Mouse (Mus musculus): ENCODE measurements around the gene Setd3. TPM values are rescaled to one million over a fixed set of nuclear protein-coding genes. Genes with fewer than 3 reads are reported as not detected.

The Setd3 gene
- total and polyA plus RNA-seq, 3 experiments = 40.1 to 59.9 TPM; not detected in 1

GRCm38 (mm10) chr12:108181716-108182115, 2.6 kb upstream of the Setd3 start:
- H3K4me1 ChIP-seq (ENCODE audit: control insufficient read depth in 1 of 2, insufficient read depth in 2 of 2, low read length in 2 of 2) = peaks cover 3 to 4% of the 10 kb centered on the region in 2 experiments; a peak in 1 of 4 replicates
- H3K36me3 ChIP-seq (ENCODE audit: control insufficient read depth in 1 of 2, insufficient read depth in 2 of 2, low read length in 2 of 2) = peaks cover 14 to 21% of the 10 kb centered on the region in 2 experiments
- no peak for DNase-seq (ENCODE audit: low read depth, low spot score)
- TF ChIP-seq ETS1 (IDR thresholded peaks at IDR 0.05; ENCODE audit: low read depth, low read length) = no peak
- no peak for TF ChIP-seq POLR2AphosphoS2 (IDR thresholded peaks at IDR 0.05; ENCODE audit: low read length)
- TF ChIP-seq UBTF (IDR thresholded peaks at IDR 0.05; ENCODE audit: borderline replicate concordance, insufficient read depth, low read depth, low read length) = no peak
- no peak for TF ChIP-seq RAD21 (IDR thresholded peaks at IDR 0.05; ENCODE audit: low read depth, low read length)
- no peak for TF ChIP-seq USF1 (IDR thresholded peaks at IDR 0.05; ENCODE audit: low read depth, low read length)
- TF ChIP-seq EP300 (IDR thresholded peaks at IDR 0.05; ENCODE audit: low read depth in 1 of 2, low read length in 2 of 2) = no peak
- no peak for TF ChIP-seq ZKSCAN1 (IDR thresholded peaks at IDR 0.05; ENCODE audit: low read depth, low read length)
- H3K9ac ChIP-seq (ENCODE audit: control insufficient read depth, low read depth, low read length, poor library complexity, severe bottlenecking) = no peak overlapping the region
- no peaks in the 10 kb centered on the region for H3K9me3 ChIP-seq (replicated peaks; ENCODE audit: insufficient read depth, low read length)
- no peak overlapping the region for H3K27ac ChIP-seq (ENCODE audit: control insufficient read depth, low read depth, low read length)
- H3K4me3 ChIP-seq (ENCODE audit: control insufficient read depth in 1 of 2, insufficient read depth in 1 of 2, low read depth in 2 of 2, low read length in 2 of 2) = no peak overlapping the region
- peaks cover 37% of the 10 kb centered on the region for H3K79me2 ChIP-seq (ENCODE audit: control insufficient read depth, insufficient read depth, low read length, poor library complexity)
- H3K27me3 ChIP-seq (ENCODE audit: control insufficient read depth in 1 of 2, insufficient read depth in 2 of 2, low read length in 2 of 2) = no peaks in the 10 kb centered on the region

GRCm38 (mm10) chr12:108179321-108180266, 480 bp upstream of the Setd3 start, which contains the start of gene Ccnk:
Gene Ccnk (plus strand): TSS chr12:108179579.
- Histone ChIP-seq H3K27ac (ENCODE audit: control insufficient read depth, low read depth, low read length) (peak within 1 kb of the TSS; percentile 59), H3K79me2 (ENCODE audit: control insufficient read depth, insufficient read depth, low read length, poor library complexity) (peaks cover 48% of the 10 kb centered on the region), H3K9ac (ENCODE audit: control insufficient read depth, low read depth, low read length, poor library complexity, severe bottlenecking) (peak within 1 kb of the TSS; percentile 92), H3K4me1 (ENCODE audit: control insufficient read depth in 1 of 2, insufficient read depth in 2 of 2, low read length in 2 of 2) (peaks cover 6 to 7% of the 10 kb centered on the region in 2 experiments; a peak in 2 of 4 replicates), H3K4me3 (ENCODE audit: control insufficient read depth in 1 of 2, insufficient read depth in 1 of 2, low read depth in 2 of 2, low read length in 2 of 2) (peak within 1 kb of the TSS; percentile 98 to 99), H3K9me3 (replicated peaks; ENCODE audit: insufficient read depth, low read length) (no peaks in the 10 kb centered on the region), H3K36me3 (ENCODE audit: control insufficient read depth in 1 of 2, insufficient read depth in 2 of 2, low read length in 2 of 2) (peaks cover 9 to 27% of the 10 kb centered on the region in 2 experiments), H3K27me3 (ENCODE audit: control insufficient read depth in 1 of 2, insufficient read depth in 2 of 2, low read length in 2 of 2) (no peaks in the 10 kb centered on the region)
- peak; percentile 94 for TF ChIP-seq SIN3A (IDR thresholded peaks at IDR 0.05; ENCODE audit: low read length)
- no peak for TF ChIP-seq UBTF (IDR thresholded peaks at IDR 0.05; ENCODE audit: borderline replicate concordance, insufficient read depth, low read depth, low read length)
- TF ChIP-seq MAX (IDR thresholded peaks at IDR 0.05; ENCODE audit: low read length) = no peak
- TF ChIP-seq MYC (IDR thresholded peaks at IDR 0.05; ENCODE audit: low read depth, low read length) = 0 out of 2 replicates have a peak, but pooled peaks have one; percentile 49
- TF ChIP-seq TBP (IDR thresholded peaks at IDR 0.05; ENCODE audit: low read depth, low read length) = peak; percentile 94
- peak; percentile 33; the same call in 1 of the 2 replicates for TF ChIP-seq MAZ (IDR thresholded peaks at IDR 0.05; ENCODE audit: low read depth, low read length)
- 0 out of 2 replicates have a peak, but pooled peaks have one; percentile 38 for TF ChIP-seq ETS1 (IDR thresholded peaks at IDR 0.05; ENCODE audit: low read depth, low read length)
- peak; percentile 99 for TF ChIP-seq ZNF384 (IDR thresholded peaks at IDR 0.05; ENCODE audit: low read depth, low read length)
- TF ChIP-seq NELFE (IDR thresholded peaks at IDR 0.05; ENCODE audit: low read depth, low read length) = peak; percentile 78
- TF ChIP-seq POLR2AphosphoS2 (IDR thresholded peaks at IDR 0.05; ENCODE audit: low read length) = peak; percentile 75
- peak; percentile 81 for TF ChIP-seq MXI1 (IDR thresholded peaks at IDR 0.05; ENCODE audit: low read depth, low read length)
- peak; percentile 61 for TF ChIP-seq KAT2A (conservative IDR thresholded peaks at IDR 0.05; ENCODE audit: low read depth, low read length)
- TF ChIP-seq BHLHE40 (IDR thresholded peaks at IDR 0.05; ENCODE audit: borderline replicate concordance, low read depth, low read length) = peak; percentile 47; the same call in 1 of the 2 replicates
- TF ChIP-seq HCFC1 (IDR thresholded peaks at IDR 0.05; ENCODE audit: low read depth, low read length) = peak; percentile 91
- TF ChIP-seq TCF12 (IDR thresholded peaks at IDR 0.05; ENCODE audit: low read depth, low read length) = no peak; the same call in none of the 2 replicates
- TF ChIP-seq CHD2 (IDR thresholded peaks at IDR 0.05; ENCODE audit: low read length) = peak; percentile 53
- peak; percentile 60 to 84 for TF ChIP-seq POLR2A (IDR thresholded peaks at IDR 0.05; ENCODE audit: control insufficient read depth in 1 of 2, insufficient read depth in 1 of 2, low read depth in 1 of 2, low read length in 2 of 2, poor library complexity in 1 of 2)
- no peak for TF ChIP-seq TAL1 (IDR thresholded peaks at IDR 0.05; ENCODE audit: low read length)
- peak; percentile 39 for TF ChIP-seq ELF1 (IDR thresholded peaks at IDR 0.05; ENCODE audit: low read depth, low read length)
- TF ChIP-seq MYB (IDR thresholded peaks at IDR 0.05; ENCODE audit: low read depth, low read length) = peak; percentile 79
- TF ChIP-seq USF1 (IDR thresholded peaks at IDR 0.05; ENCODE audit: low read depth, low read length) = peak; percentile 79
- TF ChIP-seq EP300 (IDR thresholded peaks at IDR 0.05; ENCODE audit: low read depth in 1 of 2, low read length in 2 of 2) = 0 out of 4 replicates have a peak, but pooled peaks of 1 of the 2 experiments have one; percentile 28
- no peak for TF ChIP-seq USF2 (IDR thresholded peaks at IDR 0.05; ENCODE audit: borderline replicate concordance in 1 of 2, insufficient read depth in 1 of 2, low read depth in 1 of 2, low read length in 2 of 2)
- DNase-seq (ENCODE audit: low read depth, low spot score) = peak; percentile 98

Data from MEL (cell line).